Mouse (Mus musculus): Measurements from ENCODE around the gene Olfr1018.

Olfr1018 gene

GRCm38 (mm10) chr2:85818179-85818578, at the start of gene Olfr1018:
Gene Olfr1018 (plus strand): TSS chr2:85818479.
- no peak for DNase-seq (ENCODE audit: low spot score)

GRCm38 (mm10) chr2:85772413-85772812, 45.9 kb upstream of the Olfr1018 start, which contains the start of gene Olfr1014:
Gene Olfr1014 (plus strand): TSS chr2:85772713.
- DNase-seq (ENCODE audit: low spot score): no peak

- DNase-seq (ENCODE audit: low spot score): no peak
Measured at GRCm38 (mm10) chr2:85781717-85782116, 36.6 kb upstream of the Olfr1018 start, which contains the start of gene Olfr1015. Gene Olfr1015 (plus strand): TSS chr2:85782017.

- DNase-seq (ENCODE audit: low spot score): no peak
Measured at GRCm38 (mm10) chr2:85792331-85792730, 25.9 kb upstream of the Olfr1018 start.

- no peak for DNase-seq (ENCODE audit: low spot score)
Measured at GRCm38 (mm10) chr2:85802444-85802843, 15.8 kb upstream of the Olfr1018 start, which contains the start of gene Olfr1016. Gene Olfr1016 (minus strand): TSS chr2:85802544.

GRCm38 (mm10) chr2:85804501-85804900, 13.8 kb upstream of the Olfr1018 start:
- DNase-seq (ENCODE audit: low spot score): no peak

- DNase-seq (ENCODE audit: low spot score): no peak
Measured at GRCm38 (mm10) chr2:85845383-85845782, 27.1 kb downstream of the Olfr1018 start, which contains the start of gene Olfr1019. Gene Olfr1019 (minus strand): TSS chr2:85845483.

- no peak for DNase-seq (ENCODE audit: low spot score)
Measured at GRCm38 (mm10) chr2:85846730-85847129, 28.5 kb downstream of the Olfr1018 start, which contains the start of gene Olfr1020. Gene Olfr1020 (plus strand): TSS chr2:85847030.

- no peak for DNase-seq (ENCODE audit: low spot score)
Measured at GRCm38 (mm10) chr2:85868294-85868693, 50.0 kb downstream of the Olfr1018 start, which contains the start of gene Olfr1022. Gene Olfr1022 (plus strand): TSS chr2:85868594.

All from testis, postnatal 14 days (tissue).